Mouse (Mus musculus): ENCODE results near the gene Arl6ip5. TPM values are rescaled to one million over a fixed set of nuclear protein-coding genes. Genes with fewer than 3 reads are reported as not detected.
A peak's percentile ranks its signal among the peaks of the same experiment; 100 is the strongest.
"Not testable (repeated sequence)": the region's sequence is repeated elsewhere in the genome, so short reads cannot be mapped to it uniquely, and the experiment has no call there.

Arl6ip5 gene
- polyA plus RNA-seq, 1 experiment from 2014 or later = 114 TPM

GRCm38 (mm10) chr6:97262229-97262628, 51.7 kb downstream of the Arl6ip5 start:
- WGBS = 74% methylated on average over 4 of the region's 4 CpGs

DNA sequence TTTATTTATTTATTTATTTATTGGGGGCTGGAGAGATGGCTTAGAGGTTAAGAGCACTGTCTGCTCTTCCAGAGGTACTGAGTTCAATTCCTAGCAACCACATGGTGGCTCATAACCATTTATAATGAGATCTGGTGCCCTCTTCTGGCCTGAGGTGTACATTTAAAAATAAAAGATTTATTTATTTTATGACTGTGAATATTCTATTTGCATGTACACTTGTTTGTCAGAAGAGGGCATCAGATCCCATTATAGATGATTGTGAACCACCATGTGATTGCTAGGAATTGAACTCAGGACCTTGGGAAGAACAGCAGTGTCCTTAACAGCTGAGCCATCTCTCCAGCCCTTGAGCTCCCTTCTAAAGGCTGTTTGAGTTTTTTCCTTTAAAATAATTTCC, 53.3 kb downstream of the Arl6ip5 start:
- not testable (repeated sequence) for H3K9me3 ChIP-seq; H3K36me3 ChIP-seq; ATAC-seq (replicated peaks); H3K9ac ChIP-seq (replicated peaks); H3K4me3 ChIP-seq; H3K27ac ChIP-seq (replicated peaks); H3K27me3 ChIP-seq; H3K4me1 ChIP-seq; H3K4me2 ChIP-seq (replicated peaks)

More at GRCm38 (mm10) chr6:97262229-97262628, 51.7 kb downstream of the Arl6ip5 start:
- Histone ChIP-seq H3K4me3 (no peak overlapping the region), H3K9me3 (no peaks in the 10 kb centered on the region), H3K36me3 (no peaks in the 10 kb centered on the region), H3K9ac (replicated peaks) (no peak overlapping the region), H3K4me2 (replicated peaks) (no peak overlapping the region), H3K27me3 (no peaks in the 10 kb centered on the region), H3K27ac (replicated peaks) (no peak overlapping the region), H3K4me1 (no peaks in the 10 kb centered on the region)
- ATAC-seq (replicated peaks) = no peak

DNA sequence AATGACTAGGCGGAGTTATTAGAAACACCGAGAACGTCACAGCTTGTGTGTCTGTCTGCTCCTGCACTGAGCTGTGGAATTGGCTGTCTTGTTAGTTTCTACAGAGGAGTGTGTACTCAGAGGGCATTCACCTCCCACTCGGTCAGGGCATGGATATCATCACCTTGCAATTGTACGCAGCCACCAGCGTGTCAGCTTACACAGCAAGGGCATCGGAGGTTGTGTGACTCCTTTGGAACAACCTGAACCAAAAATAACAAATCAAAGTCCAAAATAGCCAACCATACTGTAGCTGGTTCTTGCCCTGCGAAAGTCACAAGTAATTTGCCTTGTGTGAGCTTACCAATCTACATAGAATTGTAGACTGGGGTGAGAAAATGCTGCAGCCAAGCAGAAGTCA, 54.8 kb downstream of the Arl6ip5 start:
- no peak for ATAC-seq (replicated peaks)

GRCm38 (mm10) chr6:97265705-97266104, 55.2 kb downstream of the Arl6ip5 start:
- no peak overlapping the region for H3K9ac ChIP-seq (replicated peaks)
- H3K36me3 ChIP-seq = no peaks in the 10 kb centered on the region
- no peak overlapping the region for H3K4me2 ChIP-seq (replicated peaks)
- no peak for ATAC-seq (replicated peaks)
- H3K27me3 ChIP-seq = no peaks in the 10 kb centered on the region
- no peaks in the 10 kb centered on the region for H3K9me3 ChIP-seq
- 83% methylated on average over 3 of the region's 3 CpGs for WGBS
- H3K4me3 ChIP-seq = no peak overlapping the region
- H3K4me1 ChIP-seq = no peaks in the 10 kb centered on the region; the same call in 1 of the 2 replicates
- H3K27ac ChIP-seq (replicated peaks) = no peak overlapping the region

More for the DNA sequence above, 54.8 kb downstream of the Arl6ip5 start:
- H3K4me1 ChIP-seq = no peaks in the 10 kb centered on the region; the same call in 1 of the 2 replicates
- H3K9ac ChIP-seq (replicated peaks) = no peak overlapping the region
- no peak overlapping the region for H3K4me3 ChIP-seq
- no peaks in the 10 kb centered on the region for H3K9me3 ChIP-seq
- no peaks in the 10 kb centered on the region for H3K27me3 ChIP-seq
- 84% methylated on average over 8 of the region's 8 CpGs for WGBS
- no peaks in the 10 kb centered on the region for H3K36me3 ChIP-seq
- no peak overlapping the region for H3K4me2 ChIP-seq (replicated peaks)
- H3K27ac ChIP-seq (replicated peaks) = no peak overlapping the region

DNA sequence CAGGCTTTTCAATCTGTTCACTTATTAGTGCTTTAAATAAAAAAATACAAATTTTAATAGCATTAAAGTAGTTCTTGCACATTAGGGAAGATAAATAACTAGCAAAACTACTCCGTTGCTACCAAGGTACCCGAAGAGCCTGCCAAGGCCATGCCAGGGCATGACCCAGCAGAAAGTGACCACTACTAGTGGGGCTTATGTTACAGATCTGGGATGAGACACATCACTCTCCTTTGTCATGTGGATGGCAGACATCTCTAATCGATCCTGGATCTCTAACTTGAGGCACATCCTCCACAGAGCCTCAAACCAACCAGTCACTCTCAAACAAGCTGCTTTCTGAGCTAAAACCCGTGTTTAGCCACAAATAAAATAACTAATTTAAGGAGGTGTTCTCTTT, 56.2 kb downstream of the Arl6ip5 start:
- no peak for ATAC-seq (replicated peaks)
- Histone ChIP-seq H3K4me3 (no peak overlapping the region), H3K27me3 (no peaks in the 10 kb centered on the region), H3K27ac (replicated peaks) (no peak overlapping the region), H3K36me3 (no peaks in the 10 kb centered on the region), H3K9me3 (no peaks in the 10 kb centered on the region), H3K9ac (replicated peaks) (no peak overlapping the region), H3K4me2 (replicated peaks) (no peak overlapping the region), H3K4me1 (no peaks in the 10 kb centered on the region; the same call in 1 of the 2 replicates)
- 93% methylated on average over 4 of the region's 4 CpGs for WGBS

GRCm38 (mm10) chr6:97267132-97267531, 56.6 kb downstream of the Arl6ip5 start:
- Histone ChIP-seq H3K36me3 (no peaks in the 10 kb centered on the region), H3K4me1 (no peaks in the 10 kb centered on the region; the same call in 1 of the 2 replicates), H3K9me3 (no peaks in the 10 kb centered on the region), H3K4me3 (no peak overlapping the region), H3K4me2 (replicated peaks) (no peak overlapping the region), H3K27ac (replicated peaks) (no peak overlapping the region), H3K27me3 (no peaks in the 10 kb centered on the region), H3K9ac (replicated peaks) (no peak overlapping the region)
- 90% methylated on average over 2 of the region's 2 CpGs for WGBS
- ATAC-seq (replicated peaks) = no peak

- Histone ChIP-seq H3K4me1 (no peaks in the 10 kb centered on the region; the same call in 1 of the 2 replicates), H3K9me3 (no peaks in the 10 kb centered on the region), H3K27ac (replicated peaks) (no peak overlapping the region), H3K9ac (replicated peaks) (no peak overlapping the region), H3K4me3 (no peak overlapping the region), H3K4me2 (replicated peaks) (no peak overlapping the region), H3K36me3 (no peaks in the 10 kb centered on the region), H3K27me3 (no peaks in the 10 kb centered on the region)
- ATAC-seq (replicated peaks) = no peak
- 51% methylated on average over 11 of the region's 11 CpGs for WGBS
These were observed 59.1 kb downstream of the Arl6ip5 start for GRCm38 (mm10) chr6:97269596-97269995.

DNA sequence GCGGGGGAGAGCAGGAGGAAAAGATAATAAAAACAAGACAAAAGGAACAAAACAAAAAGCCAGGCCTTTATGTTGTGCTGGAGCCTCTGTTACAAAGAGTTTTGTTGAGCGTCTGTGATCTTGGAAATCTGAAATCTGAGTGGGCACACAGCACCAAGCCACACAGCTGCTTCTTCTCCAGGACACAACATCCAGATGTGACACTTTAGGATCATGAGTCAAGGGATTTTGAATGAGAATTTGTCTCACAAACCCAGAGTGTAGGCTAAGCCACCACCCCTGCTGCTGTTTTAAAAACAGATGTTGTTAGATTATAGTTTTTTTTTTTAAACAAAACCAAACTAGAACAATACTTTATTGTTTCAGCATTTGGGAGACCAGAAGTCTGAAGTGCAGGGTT, 61.9 kb downstream of the Arl6ip5 start:
- no peak for ATAC-seq (replicated peaks)
- H3K27ac ChIP-seq (replicated peaks) = no peak overlapping the region
- WGBS = 59% methylated on average over 2 of the region's 2 CpGs
- no peaks in the 10 kb centered on the region for H3K36me3 ChIP-seq
- H3K27me3 ChIP-seq = no peaks in the 10 kb centered on the region
- peaks cover 15% of the 10 kb centered on the region for H3K4me1 ChIP-seq
- no peak overlapping the region for H3K9ac ChIP-seq (replicated peaks)
- H3K9me3 ChIP-seq = no peaks in the 10 kb centered on the region
- H3K4me2 ChIP-seq (replicated peaks) = no peak overlapping the region
- no peak overlapping the region for H3K4me3 ChIP-seq

GRCm38 (mm10) chr6:97273058-97273710, 62.7 kb downstream of the Arl6ip5 start:
- no peak for ATAC-seq (replicated peaks)
- H3K9me3 ChIP-seq = no peaks in the 10 kb centered on the region
- no peak overlapping the region for H3K4me2 ChIP-seq (replicated peaks)
- 87% methylated on average over 16 of the region's 16 CpGs for WGBS
- no peak overlapping the region for H3K27ac ChIP-seq (replicated peaks)
- peaks cover 21% of the 10 kb centered on the region for H3K4me1 ChIP-seq
- no peaks in the 10 kb centered on the region for H3K27me3 ChIP-seq
- no peak overlapping the region for H3K4me3 ChIP-seq
- no peaks in the 10 kb centered on the region for H3K36me3 ChIP-seq
- H3K9ac ChIP-seq (replicated peaks) = no peak overlapping the region

DNA sequence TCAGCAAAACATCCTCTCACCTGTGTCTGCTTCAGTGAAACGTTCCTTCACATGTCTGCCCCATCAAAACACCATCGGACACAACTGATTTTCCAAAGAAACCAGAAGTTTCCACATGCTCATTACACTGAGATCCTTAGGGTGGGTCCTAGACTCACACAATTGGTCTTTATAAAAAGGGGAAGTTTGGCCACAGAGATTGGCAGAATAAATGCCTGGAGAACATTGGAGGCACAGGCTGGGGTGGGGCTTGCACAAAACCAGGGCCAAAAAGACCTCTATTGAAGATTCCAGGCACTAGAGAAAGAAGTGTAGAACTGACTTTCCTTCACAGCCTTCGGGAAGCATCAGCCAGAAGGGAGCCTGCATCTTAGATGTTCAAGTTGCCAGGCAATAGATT, 63.3 kb downstream of the Arl6ip5 start:
- Histone ChIP-seq H3K36me3 (no peaks in the 10 kb centered on the region), H3K27ac (replicated peaks) (no peak overlapping the region), H3K4me2 (replicated peaks) (no peak overlapping the region), H3K4me1 (peaks cover 26% of the 10 kb centered on the region), H3K9ac (replicated peaks) (no peak overlapping the region), H3K9me3 (no peaks in the 10 kb centered on the region), H3K27me3 (no peaks in the 10 kb centered on the region), H3K4me3 (no peak overlapping the region)
- no peak for ATAC-seq (replicated peaks)
- 69% methylated on average over 3 of the region's 3 CpGs for WGBS

GRCm38 (mm10) chr6:97275760-97276159, 65.3 kb downstream of the Arl6ip5 start:
- no peaks in the 10 kb centered on the region for H3K36me3 ChIP-seq
- 57% methylated on average over 4 of the region's 4 CpGs for WGBS
- H3K27ac ChIP-seq (replicated peaks) = no peak overlapping the region
- ATAC-seq (replicated peaks) = no peak
- H3K27me3 ChIP-seq = no peaks in the 10 kb centered on the region
- H3K9me3 ChIP-seq = no peaks in the 10 kb centered on the region
- H3K4me1 ChIP-seq = peaks cover 30% of the 10 kb centered on the region
- H3K4me2 ChIP-seq (replicated peaks) = no peak overlapping the region
- H3K9ac ChIP-seq (replicated peaks) = no peak overlapping the region
- H3K4me3 ChIP-seq = no peak overlapping the region

DNA sequence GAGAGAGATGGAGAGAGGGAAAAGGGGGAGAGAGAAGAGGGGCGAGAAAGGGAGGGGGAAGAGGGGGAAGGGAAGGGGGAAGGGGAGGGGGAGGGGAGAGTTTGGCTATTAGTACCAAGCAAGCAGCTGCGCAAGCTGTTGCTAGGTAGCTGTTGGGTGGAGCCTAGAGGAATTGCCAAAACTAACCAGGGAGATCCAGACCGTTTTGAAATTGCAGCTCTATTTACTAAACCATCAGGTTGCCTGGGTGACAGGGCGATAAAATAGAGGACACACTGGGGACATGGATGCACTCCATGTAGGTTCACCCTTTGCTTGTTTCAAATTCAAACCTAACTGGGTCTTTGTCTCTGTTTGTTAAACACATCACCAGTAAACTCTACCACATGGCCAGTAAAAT, 65.9 kb downstream of the Arl6ip5 start:
- peak; percentile 26; the same call in 1 of the 2 replicates for ATAC-seq (replicated peaks)
- no peaks in the 10 kb centered on the region for H3K36me3 ChIP-seq
- peaks cover 30% of the 10 kb centered on the region for H3K4me1 ChIP-seq
- H3K27me3 ChIP-seq = no peaks in the 10 kb centered on the region
- WGBS = 15% methylated on average over 4 of the region's 4 CpGs
- H3K27ac ChIP-seq (replicated peaks) = no peak overlapping the region
- no peak overlapping the region for H3K9ac ChIP-seq (replicated peaks)
- H3K9me3 ChIP-seq = no peaks in the 10 kb centered on the region
- H3K4me3 ChIP-seq = no peak overlapping the region
- no peak overlapping the region for H3K4me2 ChIP-seq (replicated peaks)

DNA sequence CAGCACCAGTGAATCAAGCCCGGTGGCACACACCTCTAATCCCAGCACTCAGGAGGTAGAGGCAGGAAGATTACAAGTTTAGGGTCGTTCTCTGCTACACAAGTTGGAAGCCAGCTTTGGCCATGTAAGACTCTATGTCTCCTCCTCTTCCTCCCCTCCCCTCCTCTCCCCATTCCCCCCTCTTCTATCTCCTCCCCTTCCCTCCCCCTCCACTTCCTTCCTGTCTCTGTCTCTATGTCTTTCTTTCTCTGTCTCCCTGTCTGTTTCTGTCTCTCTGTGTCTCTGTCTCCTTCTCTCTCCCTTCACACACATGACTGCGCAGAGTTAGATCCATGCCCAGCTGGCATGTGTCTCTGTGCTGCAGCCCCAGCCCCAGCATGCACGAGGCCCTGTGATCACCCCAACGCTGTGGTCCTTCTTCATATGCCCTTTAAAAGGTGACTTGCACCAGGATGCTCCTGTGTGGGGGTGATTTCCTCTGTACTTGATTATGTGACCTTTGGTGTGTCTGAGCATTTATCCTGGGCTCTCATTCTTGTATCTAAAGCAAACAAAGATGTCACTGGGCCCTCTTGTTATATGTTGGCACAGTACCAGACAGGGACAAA, 66.5 kb downstream of the Arl6ip5 start:
- WGBS = 58% methylated on average over 5 of the region's 5 CpGs
- 0 out of 2 replicates have a peak, but pooled peaks have one; percentile 6 for ATAC-seq (replicated peaks)

More for the DNA sequence above, 66.5 kb downstream of the Arl6ip5 start:
- H3K27me3 ChIP-seq = no peaks in the 10 kb centered on the region
- no peak overlapping the region for H3K9ac ChIP-seq (replicated peaks)
- H3K36me3 ChIP-seq = no peaks in the 10 kb centered on the region
- H3K4me1 ChIP-seq = peaks cover 30% of the 10 kb centered on the region
- no peak overlapping the region for H3K4me2 ChIP-seq (replicated peaks)
- H3K27ac ChIP-seq (replicated peaks) = no peak overlapping the region
- H3K4me3 ChIP-seq = no peak overlapping the region
- H3K9me3 ChIP-seq = no peaks in the 10 kb centered on the region
